Mouse (Mus musculus) thymus, postnatal 4 days (tissue): ENCODE data around the gene Grm4.

Source experiments
- DNase-seq: peaks from one replicate; pipeline ENCODE4 v3.0.0; 2021

The Grm4 gene

GRCm38 (mm10) chr17:27511125-27511735 lies 10.0 kb downstream of the Grm4 start:
- DNase-seq, result no peak

GRCm38 (mm10) chr17:27510258-27511124 lies 10.7 kb downstream of the Grm4 start:
- no peak for DNase-seq

GRCm38 (mm10) chr17:27509056-27509455 lies 12.1 kb downstream of the Grm4 start:
- no peak for DNase-seq

DNA sequence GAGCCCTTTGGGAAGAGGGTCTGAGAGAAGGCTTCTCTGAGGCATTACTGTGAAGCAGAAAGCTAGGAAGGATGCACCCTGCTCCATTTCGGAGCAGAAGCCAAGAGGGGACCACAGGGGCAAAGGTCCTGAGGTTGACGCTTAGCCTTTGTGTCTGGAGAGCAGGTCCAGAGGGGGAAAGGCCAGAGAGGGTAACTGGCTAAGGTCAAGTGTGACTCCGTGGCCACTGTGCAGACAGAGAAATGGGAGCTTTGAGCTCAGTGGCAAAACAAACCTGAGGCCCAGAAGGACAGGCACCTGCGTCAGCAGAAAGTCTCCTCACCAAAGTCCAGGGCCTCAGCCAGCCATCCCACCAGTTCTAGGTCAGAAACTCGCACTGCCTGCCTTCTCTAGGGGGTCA lies 12.7 kb downstream of the Grm4 start:
- no peak for DNase-seq

- no peak for DNase-seq
Observed at GRCm38 (mm10) chr17:27508002-27508401, 13.2 kb downstream of the Grm4 start.

DNA sequence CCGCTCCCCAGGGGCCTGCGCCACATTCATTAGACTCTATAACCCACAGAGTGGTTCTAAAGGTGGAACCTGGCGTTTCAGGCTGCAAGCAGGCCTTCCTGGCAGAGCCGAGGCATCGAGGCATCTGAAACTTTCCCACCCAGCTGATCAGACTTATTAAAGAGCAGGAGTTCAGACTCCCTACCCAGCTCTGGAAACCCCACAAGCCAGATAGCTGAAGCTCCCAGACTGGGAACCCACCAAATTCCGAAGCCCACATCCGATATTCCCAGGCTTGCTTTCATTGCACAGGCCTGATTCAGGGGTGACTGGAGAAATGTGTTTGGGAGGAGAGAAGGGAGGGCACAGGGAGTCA lies 13.6 kb downstream of the Grm4 start:
- DNase-seq, result no peak

- no peak for DNase-seq
Observed at GRCm38 (mm10) chr17:27506871-27507590, 14.2 kb downstream of the Grm4 start.

DNA sequence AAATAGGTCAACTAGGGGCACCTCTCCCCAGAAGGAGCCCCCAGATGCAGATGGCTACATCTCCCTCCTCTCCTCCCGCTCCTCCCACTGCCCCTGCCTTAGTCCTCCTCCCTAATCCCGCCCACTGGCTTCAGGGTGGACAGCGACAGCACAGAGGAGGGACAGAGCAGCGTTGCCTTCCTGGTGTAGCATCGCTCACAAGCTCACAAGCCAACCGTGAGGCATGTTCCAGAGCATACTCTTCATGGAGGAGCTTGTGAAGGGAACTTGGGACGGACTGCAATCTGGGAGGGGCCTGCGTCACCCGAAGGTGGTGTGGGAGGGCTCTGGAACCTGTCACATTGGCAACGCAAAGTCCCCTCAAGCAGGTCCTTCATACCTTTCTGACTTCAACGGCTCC lies 14.8 kb downstream of the Grm4 start:
- DNase-seq, result no peak

GRCm38 (mm10) chr17:27505221-27505881 lies 15.9 kb downstream of the Grm4 start:
- DNase-seq, result no peak

DNA sequence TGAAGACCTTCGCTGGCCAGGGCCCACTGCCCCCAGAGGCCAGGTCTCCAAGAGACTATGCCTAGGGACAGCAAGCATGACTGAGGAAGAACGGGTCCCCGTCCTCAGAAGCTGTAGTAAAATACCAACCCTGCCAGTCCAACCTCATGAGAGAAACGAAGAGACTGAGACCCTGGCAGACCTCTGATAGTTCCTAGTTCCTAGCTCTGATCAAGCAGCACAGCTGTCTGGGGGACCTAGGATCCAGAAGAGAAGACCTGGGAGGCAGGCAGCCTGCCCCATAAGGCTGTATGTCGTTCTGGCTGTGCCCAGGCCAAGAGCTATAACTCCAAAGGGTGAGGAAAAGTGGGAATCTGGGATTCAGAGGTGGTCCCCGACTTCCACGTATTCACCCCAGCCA lies 17.3 kb downstream of the Grm4 start:
- DNase-seq, result no peak

DNA sequence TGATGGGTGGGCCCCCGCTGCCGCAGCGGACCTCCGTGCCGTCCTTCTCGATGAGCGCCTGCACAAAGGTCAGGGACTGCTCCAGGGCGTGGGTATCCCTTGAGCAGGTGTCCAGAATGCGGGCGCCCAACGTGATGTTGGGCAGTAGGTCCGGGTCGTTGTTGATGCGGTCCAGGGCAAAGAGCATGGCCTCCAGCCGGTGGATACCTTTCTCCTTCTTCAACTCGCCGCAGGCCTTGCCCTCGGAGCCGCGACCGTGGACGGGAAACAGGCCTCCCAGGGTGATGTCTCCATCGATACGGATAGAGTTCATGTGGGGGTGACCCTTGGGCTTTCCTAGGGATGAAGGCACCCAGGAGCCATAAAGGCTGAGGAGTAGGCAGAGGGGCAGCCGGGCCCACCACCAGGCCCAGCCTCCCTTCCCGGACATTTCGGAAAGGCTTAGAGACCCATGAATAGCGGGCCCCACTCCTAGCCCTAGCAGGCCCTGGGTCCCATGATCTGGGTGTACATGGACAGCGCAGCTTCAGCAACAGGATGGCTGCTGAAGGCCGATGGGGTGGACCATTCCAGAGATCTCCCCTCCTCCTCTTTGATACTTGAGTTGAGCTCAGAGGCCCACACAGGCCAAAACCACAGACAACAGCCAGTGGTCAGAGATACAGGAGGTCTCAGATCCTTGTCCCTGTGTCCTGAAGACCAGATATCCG lies 18.3 kb downstream of the Grm4 start:
- DNase-seq, result no peak

GRCm38 (mm10) chr17:27502288-27502687 lies 18.9 kb downstream of the Grm4 start:
- DNase-seq, result no peak

- DNase-seq, result peak; percentile 34
Observed at GRCm38 (mm10) chr17:27501331-27502251, 19.6 kb downstream of the Grm4 start.

DNA sequence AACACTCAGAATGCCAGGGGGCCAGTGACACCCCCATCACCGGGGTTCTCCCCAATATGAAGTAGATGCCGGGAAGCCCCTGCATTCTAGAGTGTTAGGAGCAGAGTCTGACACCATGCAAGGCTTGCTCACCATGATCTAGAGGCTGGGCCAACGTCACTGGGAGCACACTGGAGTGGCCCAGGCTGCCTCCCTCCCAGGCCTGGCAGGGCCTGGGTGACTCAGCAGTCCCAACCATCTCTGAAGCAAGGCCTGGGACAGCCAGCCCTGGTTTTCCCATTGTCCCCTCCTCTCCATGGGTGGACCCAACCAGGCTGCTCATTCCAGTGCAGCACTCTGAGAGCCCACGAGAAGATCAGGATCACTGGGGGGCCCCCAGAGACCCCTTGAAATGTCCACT lies 20.4 kb downstream of the Grm4 start:
- DNase-seq, result no peak

DNA sequence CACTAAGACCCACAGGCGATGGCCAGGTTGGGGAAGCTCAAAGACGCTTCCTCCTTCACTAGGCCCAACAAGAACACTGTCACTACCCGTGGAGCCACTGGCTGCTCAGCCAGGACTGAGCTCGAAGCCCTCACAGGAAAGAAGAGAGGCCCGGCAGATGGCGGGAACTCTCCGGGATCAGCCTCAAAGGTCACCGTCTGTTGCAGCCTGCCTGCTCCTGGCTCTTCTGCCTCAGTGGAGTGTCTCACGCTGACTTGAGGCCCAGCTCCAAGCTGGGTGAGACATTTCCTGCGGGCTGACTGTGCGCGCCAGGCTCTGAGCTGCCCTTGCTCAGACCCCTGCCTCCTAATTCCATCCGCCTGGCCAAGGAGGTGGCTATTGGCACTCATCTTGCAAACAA lies 22.1 kb downstream of the Grm4 start:
- DNase-seq, result no peak

DNA sequence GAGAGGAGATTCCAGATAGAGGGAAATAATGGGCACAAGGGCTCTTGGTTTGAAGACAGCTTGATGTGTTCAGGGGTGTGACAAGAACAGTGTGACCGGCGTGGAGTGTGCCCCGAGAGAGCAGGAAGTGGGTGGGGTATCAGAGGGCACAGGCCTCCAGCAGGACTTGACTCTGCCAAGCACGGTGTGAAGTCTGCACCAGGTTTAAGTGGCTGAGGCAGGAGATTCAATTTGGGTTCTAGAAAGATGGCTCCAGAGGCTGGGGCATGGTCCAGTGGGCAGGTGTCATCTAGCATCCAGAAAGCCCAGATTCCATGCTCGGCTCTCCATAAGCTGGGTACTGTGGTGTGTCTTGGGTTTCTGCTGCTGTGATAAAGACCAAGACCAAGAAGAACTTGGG lies 23.4 kb downstream of the Grm4 start:
- peak; percentile 46 for DNase-seq

- no peak for DNase-seq
Observed at GRCm38 (mm10) chr17:27495008-27495540, 26.1 kb downstream of the Grm4 start.

DNA sequence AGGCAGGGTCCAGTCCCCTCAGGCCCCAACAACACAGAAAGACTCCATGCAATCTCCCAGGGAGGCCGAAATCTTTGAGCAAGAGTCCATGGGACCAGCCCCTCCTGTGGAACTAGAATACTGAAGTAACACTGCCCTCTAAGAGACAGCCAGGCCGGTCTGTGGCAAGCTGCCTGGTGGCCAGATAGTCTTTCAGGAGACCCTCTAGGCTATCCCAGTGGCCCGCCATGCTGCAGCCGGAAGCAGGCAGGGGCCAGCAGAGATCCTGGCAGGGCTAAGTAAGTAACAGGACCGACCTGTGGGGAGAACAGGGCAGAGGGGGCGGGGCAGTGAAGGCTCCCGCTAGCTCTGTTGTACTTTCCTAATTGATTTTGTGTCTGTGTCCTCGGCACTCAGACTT lies 27.2 kb downstream of the Grm4 start:
- DNase-seq, result no peak

DNA sequence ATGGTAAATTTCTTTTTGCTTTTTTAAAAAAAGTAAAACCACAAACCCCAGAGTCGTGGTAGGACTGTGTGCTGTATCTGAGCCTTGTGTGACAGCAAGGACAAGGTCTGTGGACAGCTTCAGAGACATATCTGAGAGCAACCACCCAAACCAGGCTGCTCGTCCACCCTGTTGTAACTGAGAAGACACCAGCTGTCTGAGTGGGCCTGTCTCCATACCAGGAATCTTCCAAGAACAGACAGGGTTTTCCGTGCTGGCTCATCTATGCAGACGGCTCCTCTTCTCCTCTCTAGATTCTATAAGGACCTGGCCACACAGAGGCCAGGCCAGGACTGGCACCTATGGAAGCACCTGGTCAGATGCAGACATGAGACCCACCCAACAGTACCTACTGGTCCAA lies 27.8 kb downstream of the Grm4 start:
- no peak for DNase-seq

- no peak for DNase-seq
Observed at GRCm38 (mm10) chr17:27488173-27488823, 32.9 kb downstream of the Grm4 start.

GRCm38 (mm10) chr17:27485940-27486339 lies 35.3 kb downstream of the Grm4 start:
- no peak for DNase-seq
